Mouse (Mus musculus): ENCODE data around the gene Agpat1. TPM values are rescaled to one million over a fixed set of nuclear protein-coding genes. Genes with fewer than 3 reads are reported as not detected.

The Agpat1 gene
- polyA plus RNA-seq, 1 experiment from 2014 or later = 88.6 TPM

DNA sequence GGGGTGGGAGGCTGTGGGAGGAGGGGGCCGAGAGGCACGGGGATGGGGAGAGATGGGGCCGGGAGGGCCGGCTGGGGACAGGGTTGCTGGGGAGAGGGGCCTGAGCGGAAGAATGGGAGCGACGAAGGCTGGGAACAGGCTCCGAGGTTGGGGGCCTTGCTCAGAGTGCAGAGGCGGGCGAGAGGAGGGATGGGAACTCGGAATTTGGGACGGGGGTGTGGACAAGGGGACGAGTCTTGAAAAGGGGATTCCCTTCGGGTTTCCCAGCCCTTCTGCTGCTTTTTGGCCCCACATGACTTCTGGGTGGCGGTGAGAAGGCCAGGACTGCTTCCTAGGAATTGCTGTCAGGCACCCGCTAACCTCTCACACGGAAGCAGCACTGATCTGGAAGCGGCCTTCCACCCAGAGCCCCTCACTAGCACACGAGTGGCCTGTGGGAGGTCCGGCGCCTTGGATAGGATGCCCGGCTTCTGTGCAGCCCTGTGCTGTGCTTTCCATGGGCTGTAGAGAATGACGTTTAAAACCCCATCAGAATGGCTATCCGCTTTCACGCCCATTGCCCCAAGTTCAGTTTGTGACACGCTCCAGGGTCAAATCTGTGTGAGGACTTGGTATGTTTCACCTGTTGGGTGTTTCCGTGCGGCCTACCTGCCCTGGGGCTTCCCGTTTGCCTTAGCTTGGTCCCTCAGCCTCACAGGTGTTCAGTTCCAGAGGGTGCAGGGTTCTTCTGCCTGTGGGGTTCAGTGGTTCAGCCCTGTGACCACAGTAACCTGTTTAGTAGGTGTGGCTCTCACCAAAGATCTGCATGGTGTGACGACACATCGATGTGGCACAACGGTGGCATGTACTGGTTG is 2.4 kb downstream of the Agpat1 start:
- Histone ChIP-seq H3K9me3 (replicated peaks; ENCODE audit: control insufficient read depth, low read length) (no peaks in the 10 kb centered on the region), H3K27me3 (replicated peaks; ENCODE audit: control insufficient read depth, insufficient read depth, low read length) (no peaks in the 10 kb centered on the region), H3K27ac (ENCODE audit: low read depth, low read length) (peak overlapping the region; percentile 85), H3K9ac (ENCODE audit: low read length) (peak overlapping the region; percentile 98), H3K4me1 (ENCODE audit: control insufficient read depth, insufficient read depth, low read length) (peaks cover 23% of the 10 kb centered on the region), H3K4me3 (ENCODE audit: low read depth, low read length) (peak overlapping the region; percentile 92), H3K4me2 (ENCODE audit: low read length) (peak overlapping the region; percentile 77), H3K36me3 (ENCODE audit: control insufficient read depth, insufficient read depth, low read length) (peaks cover 21% of the 10 kb centered on the region)
- WGBS = 17% methylated on average over 32 of the region's 32 CpGs
- DNase-seq (ENCODE audit: low spot score) = no peak
- ATAC-seq = no peak

DNA sequence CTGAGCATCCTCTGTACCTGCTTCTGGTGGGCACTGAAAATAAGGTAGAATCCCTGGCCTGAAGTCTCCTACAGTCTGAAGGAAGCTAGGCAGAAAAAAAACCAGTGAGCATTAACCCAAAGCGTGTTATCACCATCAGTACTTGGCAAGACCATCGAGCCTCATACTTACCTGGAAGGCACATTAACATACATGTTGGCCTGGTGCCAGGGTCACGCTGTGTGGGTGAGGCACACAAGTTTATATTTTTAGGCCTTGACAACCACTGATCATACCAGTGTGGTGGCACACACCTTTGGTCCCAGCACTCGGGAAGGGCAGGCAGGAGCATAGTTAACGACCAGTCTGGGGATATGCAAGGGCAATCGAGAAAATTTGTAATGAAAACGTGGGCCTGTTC is 3.9 kb downstream of the Agpat1 start:
- H3K4me2 ChIP-seq (ENCODE audit: low read length) = no peak overlapping the region
- H3K4me3 ChIP-seq (ENCODE audit: low read depth, low read length) = no peak overlapping the region
- no peak for ATAC-seq
- H3K4me1 ChIP-seq (ENCODE audit: control insufficient read depth, insufficient read depth, low read length) = peaks cover 19% of the 10 kb centered on the region
- no peak overlapping the region for H3K27ac ChIP-seq (ENCODE audit: low read depth, low read length)
- no peaks in the 10 kb centered on the region for H3K9me3 ChIP-seq (replicated peaks; ENCODE audit: control insufficient read depth, low read length)
- H3K36me3 ChIP-seq (ENCODE audit: control insufficient read depth, insufficient read depth, low read length) = peaks cover 30% of the 10 kb centered on the region
- H3K9ac ChIP-seq (ENCODE audit: low read length) = no peak overlapping the region
- no peaks in the 10 kb centered on the region for H3K27me3 ChIP-seq (replicated peaks; ENCODE audit: control insufficient read depth, insufficient read depth, low read length)
- DNase-seq (ENCODE audit: low spot score) = no peak
- 76% methylated on average over 7 of the region's 7 CpGs for WGBS

DNA sequence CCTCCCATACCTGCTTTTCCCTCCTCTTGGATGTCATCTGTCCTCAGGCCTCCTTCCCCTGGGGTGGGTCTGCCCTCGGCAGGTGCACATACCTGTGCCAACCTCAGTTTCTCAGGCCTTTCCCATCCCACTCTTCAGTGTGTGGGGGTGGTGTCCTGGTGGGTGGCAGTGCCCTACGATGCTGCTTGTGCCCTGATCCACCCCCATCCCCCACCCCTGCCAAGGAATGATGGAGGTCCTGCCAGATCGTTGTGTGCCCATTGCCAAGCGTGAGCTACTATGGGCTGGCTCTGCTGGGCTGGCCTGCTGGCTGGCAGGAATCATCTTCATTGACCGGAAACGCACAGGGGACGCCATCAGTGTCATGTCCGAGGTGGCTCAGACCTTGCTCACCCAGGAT is 7.0 kb downstream of the Agpat1 start:
- Histone ChIP-seq H3K9ac (ENCODE audit: low read length) (no peak overlapping the region), H3K4me3 (ENCODE audit: low read depth, low read length) (no peak overlapping the region), H3K36me3 (ENCODE audit: control insufficient read depth, insufficient read depth, low read length) (peaks cover 59% of the 10 kb centered on the region), H3K27ac (ENCODE audit: low read depth, low read length) (no peak overlapping the region), H3K9me3 (replicated peaks; ENCODE audit: control insufficient read depth, low read length) (no peaks in the 10 kb centered on the region), H3K27me3 (replicated peaks; ENCODE audit: control insufficient read depth, insufficient read depth, low read length) (no peaks in the 10 kb centered on the region), H3K4me1 (ENCODE audit: control insufficient read depth, insufficient read depth, low read length) (peaks cover 9% of the 10 kb centered on the region), H3K4me2 (ENCODE audit: low read length) (no peak overlapping the region)
- 92% methylated on average over 8 of the region's 8 CpGs for WGBS
- ATAC-seq (no peak), DNase-seq (ENCODE audit: low spot score) (no peak)

DNA sequence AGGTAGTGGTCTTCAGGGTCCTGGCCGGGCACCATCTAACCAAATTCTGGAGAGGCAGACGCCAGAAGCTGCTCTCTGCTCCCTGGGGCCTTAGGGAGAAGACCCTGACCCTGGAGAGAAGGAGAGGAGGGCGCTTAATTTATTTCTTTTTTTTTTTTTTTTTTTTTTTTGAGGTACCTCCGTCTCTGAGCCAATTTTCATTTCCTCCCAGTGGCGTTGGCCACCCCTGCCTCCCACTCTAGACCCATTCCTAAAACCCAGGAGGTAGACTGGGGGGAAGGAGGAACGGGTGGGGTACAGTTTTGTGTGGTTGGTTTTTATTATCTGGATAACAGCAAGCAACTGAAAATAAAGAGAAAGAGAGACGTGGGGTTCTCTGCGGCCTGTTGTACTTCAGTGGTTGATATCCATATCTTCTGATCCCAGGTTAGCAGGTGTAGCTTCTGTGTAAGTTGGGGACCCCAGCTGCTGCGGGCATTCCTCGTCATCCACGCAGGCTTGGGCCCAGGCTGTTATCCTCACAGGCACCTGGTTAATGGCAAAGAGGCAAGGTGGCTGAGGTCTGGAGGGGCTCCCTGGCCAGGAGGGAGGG is 9.1 kb downstream of the Agpat1 start:
- H3K36me3 ChIP-seq (ENCODE audit: control insufficient read depth, insufficient read depth, low read length) = peaks cover 73% of the 10 kb centered on the region
- 89% methylated on average over 11 of the region's 11 CpGs for WGBS

DNA sequence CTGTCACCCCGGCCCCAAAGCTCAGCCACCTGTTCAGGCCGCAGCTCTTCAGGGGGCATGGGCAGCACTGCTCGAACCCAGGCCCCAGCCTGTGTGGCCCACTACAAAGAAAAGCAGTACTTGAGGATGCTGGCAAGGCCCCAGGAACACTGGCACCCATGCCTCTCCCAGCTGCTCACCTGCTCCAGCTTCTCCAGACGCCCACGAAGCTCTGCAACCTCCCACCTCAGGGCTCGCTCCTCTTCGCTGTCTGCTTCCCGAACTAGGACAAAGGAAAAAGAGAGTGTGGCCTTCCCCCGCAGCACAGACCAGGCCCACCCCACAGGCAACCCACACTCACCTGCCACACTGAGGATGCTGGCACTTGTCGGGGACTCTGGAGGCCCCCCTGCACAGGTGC is 9.8 kb downstream of the Agpat1 start:
- DNase-seq (ENCODE audit: low spot score) (no peak), ATAC-seq (no peak)
- 84% methylated on average over 10 of the region's 10 CpGs for WGBS
- Histone ChIP-seq H3K4me3 (ENCODE audit: low read depth, low read length) (no peak overlapping the region), H3K36me3 (ENCODE audit: control insufficient read depth, insufficient read depth, low read length) (peaks cover 71% of the 10 kb centered on the region), H3K27me3 (replicated peaks; ENCODE audit: control insufficient read depth, insufficient read depth, low read length) (no peaks in the 10 kb centered on the region), H3K4me1 (ENCODE audit: control insufficient read depth, insufficient read depth, low read length) (no peaks in the 10 kb centered on the region), H3K9me3 (replicated peaks; ENCODE audit: control insufficient read depth, low read length) (no peaks in the 10 kb centered on the region), H3K9ac (ENCODE audit: low read length) (no peak overlapping the region), H3K27ac (ENCODE audit: low read depth, low read length) (no peak overlapping the region), H3K4me2 (ENCODE audit: low read length) (no peak overlapping the region)

More for the DNA sequence above, 9.1 kb downstream of the Agpat1 start:
- no peaks in the 10 kb centered on the region for H3K9me3 ChIP-seq (replicated peaks; ENCODE audit: control insufficient read depth, low read length)
- no peak overlapping the region for H3K27ac ChIP-seq (ENCODE audit: low read depth, low read length)
- H3K4me2 ChIP-seq (ENCODE audit: low read length) = no peak overlapping the region
- no peak overlapping the region for H3K9ac ChIP-seq (ENCODE audit: low read length)
- ATAC-seq = no peak
- no peaks in the 10 kb centered on the region for H3K4me1 ChIP-seq (ENCODE audit: control insufficient read depth, insufficient read depth, low read length)
- DNase-seq (ENCODE audit: low spot score) = no peak
- H3K4me3 ChIP-seq (ENCODE audit: low read depth, low read length) = no peak overlapping the region
- no peaks in the 10 kb centered on the region for H3K27me3 ChIP-seq (replicated peaks; ENCODE audit: control insufficient read depth, insufficient read depth, low read length)

DNA sequence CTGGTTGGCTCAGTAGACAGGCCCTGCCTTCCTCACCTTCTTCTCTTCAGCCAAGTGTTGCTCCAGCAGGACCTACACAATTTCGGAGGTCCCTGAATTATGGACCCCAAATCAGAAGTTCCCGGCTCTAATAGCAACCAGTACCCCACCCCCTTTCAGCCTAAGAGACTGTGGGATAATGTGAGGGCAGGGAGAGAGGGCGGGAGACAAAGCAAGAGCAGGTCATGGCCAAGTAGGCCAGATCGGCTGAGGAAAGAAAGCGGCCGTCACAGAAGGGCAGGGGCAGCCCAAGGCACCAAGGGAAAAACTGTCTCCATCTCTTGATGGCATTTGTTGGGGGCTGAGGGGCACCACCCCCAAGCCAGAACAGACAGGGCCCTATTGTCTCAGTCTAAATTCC is 11.8 kb downstream of the Agpat1 start, which contains the start of gene Egfl8:
Gene Egfl8, minus strand, starts transcription at position 101 of the 400 bp plus-strand sequence.
- Histone ChIP-seq H3K27me3 (replicated peaks; ENCODE audit: control insufficient read depth, insufficient read depth, low read length) (no peaks in the 10 kb centered on the region), H3K36me3 (ENCODE audit: control insufficient read depth, insufficient read depth, low read length) (peaks cover 73% of the 10 kb centered on the region), H3K4me2 (ENCODE audit: low read length) (no peak within 1 kb of the TSS), H3K27ac (ENCODE audit: low read depth, low read length) (no peak within 1 kb of the TSS; the same call in 1 of the 2 replicates), H3K9ac (ENCODE audit: low read length) (no peak within 1 kb of the TSS), H3K9me3 (replicated peaks; ENCODE audit: control insufficient read depth, low read length) (no peaks in the 10 kb centered on the region), H3K4me1 (ENCODE audit: control insufficient read depth, insufficient read depth, low read length) (no peaks in the 10 kb centered on the region), H3K4me3 (ENCODE audit: low read depth, low read length) (no peak within 1 kb of the TSS)
- WGBS = 74% methylated on average over 6 of the region's 6 CpGs
- ATAC-seq (no peak), DNase-seq (ENCODE audit: low spot score) (no peak)

DNA sequence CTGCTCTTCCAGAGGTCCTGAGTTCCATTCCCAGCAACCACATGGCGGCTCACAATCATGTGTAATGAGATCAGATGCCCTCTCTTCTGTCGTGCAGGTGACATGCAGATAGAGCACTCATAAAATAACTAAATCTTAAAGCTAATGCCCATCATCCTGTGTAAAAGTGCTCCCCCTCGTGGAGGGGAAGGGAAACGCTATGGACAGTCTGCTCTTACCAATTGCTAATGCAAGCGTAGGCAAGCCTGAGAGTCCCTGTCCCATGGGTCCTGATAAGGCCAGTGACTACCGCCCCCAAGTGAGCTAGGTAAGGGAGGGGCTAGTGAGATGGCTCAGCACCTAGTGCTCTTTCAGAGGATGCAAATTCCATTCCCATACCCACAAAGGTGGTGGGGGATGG is 14.9 kb downstream of the Agpat1 start:
- DNase-seq (ENCODE audit: low spot score) (peak; percentile 68), ATAC-seq (no peak)
- peaks cover 68% of the 10 kb centered on the region for H3K36me3 ChIP-seq (ENCODE audit: control insufficient read depth, insufficient read depth, low read length)
- H3K9me3 ChIP-seq (replicated peaks; ENCODE audit: control insufficient read depth, low read length) = no peaks in the 10 kb centered on the region
- H3K4me3 ChIP-seq (ENCODE audit: low read depth, low read length) = no peak overlapping the region
- H3K4me1 ChIP-seq (ENCODE audit: control insufficient read depth, insufficient read depth, low read length) = no peaks in the 10 kb centered on the region
- no peak overlapping the region for H3K9ac ChIP-seq (ENCODE audit: low read length)
- no peak overlapping the region for H3K27ac ChIP-seq (ENCODE audit: low read depth, low read length)
- WGBS = 10% methylated on average over 6 of the region's 6 CpGs
- no peak overlapping the region for H3K4me2 ChIP-seq (ENCODE audit: low read length)
- no peaks in the 10 kb centered on the region for H3K27me3 ChIP-seq (replicated peaks; ENCODE audit: control insufficient read depth, insufficient read depth, low read length)

DNA sequence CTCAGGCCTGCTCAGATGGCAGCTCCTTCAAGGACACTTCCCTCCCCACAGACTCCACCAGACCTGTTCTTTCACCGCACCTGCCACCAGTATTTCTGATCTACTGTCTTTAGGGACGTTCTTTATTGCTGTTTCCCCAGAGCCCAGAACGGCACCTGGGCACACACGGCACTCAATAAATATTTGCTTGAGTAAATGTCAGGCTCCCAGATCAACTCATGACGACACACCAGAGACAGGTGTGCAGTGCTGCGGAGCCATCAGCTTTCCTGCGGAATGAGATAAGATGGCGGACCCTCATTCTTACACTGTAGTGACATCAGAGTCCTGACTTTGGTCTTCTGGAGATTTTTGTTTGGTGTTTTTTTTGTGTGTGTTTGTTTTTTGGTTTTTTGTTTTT is 16.9 kb downstream of the Agpat1 start:
- no peak overlapping the region for H3K4me3 ChIP-seq (ENCODE audit: low read depth, low read length)
- WGBS = 93% methylated on average over 8 of the region's 8 CpGs
- peaks cover 56% of the 10 kb centered on the region for H3K36me3 ChIP-seq (ENCODE audit: control insufficient read depth, insufficient read depth, low read length)

DNA sequence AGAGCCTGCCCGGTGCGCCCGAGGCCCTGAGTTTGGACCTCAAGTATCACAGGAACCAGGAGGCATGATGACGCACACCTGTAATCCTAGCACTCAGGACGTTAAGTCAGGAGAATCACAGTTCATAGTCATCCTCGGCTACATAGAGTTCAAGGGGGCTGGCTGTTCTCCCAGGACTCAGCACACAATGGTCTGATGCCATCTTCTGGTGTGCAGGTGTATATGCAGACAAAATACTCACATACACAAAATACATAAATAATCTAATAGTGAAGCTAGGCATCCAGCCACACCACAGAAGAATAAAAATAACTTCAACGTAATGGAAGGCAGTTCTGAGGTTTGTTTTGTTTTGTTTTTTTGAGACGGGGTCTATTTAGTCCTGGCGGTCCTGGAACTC is 19.1 kb downstream of the Agpat1 start:
- no peak overlapping the region for H3K4me2 ChIP-seq (ENCODE audit: low read length)
- no peak overlapping the region for H3K9ac ChIP-seq (ENCODE audit: low read length)
- DNase-seq (ENCODE audit: low spot score) (no peak), ATAC-seq (no peak)
- peaks cover 41% of the 10 kb centered on the region for H3K36me3 ChIP-seq (ENCODE audit: control insufficient read depth, insufficient read depth, low read length)
- WGBS = 86% methylated on average over 9 of the region's 9 CpGs
- H3K4me1 ChIP-seq (ENCODE audit: control insufficient read depth, insufficient read depth, low read length) = peaks cover 10% of the 10 kb centered on the region
- H3K27me3 ChIP-seq (replicated peaks; ENCODE audit: control insufficient read depth, insufficient read depth, low read length) = no peaks in the 10 kb centered on the region
- no peak overlapping the region for H3K27ac ChIP-seq (ENCODE audit: low read depth, low read length)
- H3K4me3 ChIP-seq (ENCODE audit: low read depth, low read length) = no peak overlapping the region
- H3K9me3 ChIP-seq (replicated peaks; ENCODE audit: control insufficient read depth, low read length) = no peaks in the 10 kb centered on the region

More for the DNA sequence above, 16.9 kb downstream of the Agpat1 start:
- DNase-seq (ENCODE audit: low spot score) (no peak), ATAC-seq (no peak)
- H3K9me3 ChIP-seq (replicated peaks; ENCODE audit: control insufficient read depth, low read length) = no peaks in the 10 kb centered on the region
- H3K4me1 ChIP-seq (ENCODE audit: control insufficient read depth, insufficient read depth, low read length) = no peaks in the 10 kb centered on the region
- H3K27me3 ChIP-seq (replicated peaks; ENCODE audit: control insufficient read depth, insufficient read depth, low read length) = no peaks in the 10 kb centered on the region
- no peak overlapping the region for H3K4me2 ChIP-seq (ENCODE audit: low read length)
- H3K27ac ChIP-seq (ENCODE audit: low read depth, low read length) = no peak overlapping the region
- no peak overlapping the region for H3K9ac ChIP-seq (ENCODE audit: low read length)
